Mouse (Mus musculus) regulatory T cell (primary cell): ENCODE data around the gene Zfp784.

Experiments
- in situ Hi-C: fragments of 300-600 bp; cut with MboI, MseI; formaldehyde crosslinking; loops from one replicate; pipeline ENCODE4 v1.15.1; 2025; ENCODE audit warnings: high pct_unique_total_duplicates

The Zfp784 gene

GRCm38 (mm10) chr7:5059421-5059820, 21.2 kb upstream of the Zfp784 start:
- in situ Hi-C loops = loop anchor here (5.0 to 25.0 kb wide), 2 partner anchors 37 to 922 kb away; partner anchors contain the start of genes Ccdc106, Leng8 and Zfp865

- in situ Hi-C loops = loop anchor here (5.0 to 25.0 kb wide), 2 partner anchors 36 to 921 kb away; partner anchors contain the start of genes Ccdc106, Leng8 and Zfp865
These were observed 20.4 kb upstream of the Zfp784 start for GRCm38 (mm10) chr7:5058631-5059030.

GRCm38 (mm10) chr7:5057804-5058203, 19.6 kb upstream of the Zfp784 start:
- in situ Hi-C loops = loop anchor here (5.0 to 25.0 kb wide), 2 partner anchors 36 to 921 kb away; partner anchors contain the start of genes Ccdc106, Leng8 and Zfp865

- in situ Hi-C loops = loop anchor here (5.0 to 25.0 kb wide), 2 partner anchors 35 to 920 kb away; partner anchors contain the start of genes Ccdc106, Leng8 and Zfp865
These were observed 19.1 kb upstream of the Zfp784 start for GRCm38 (mm10) chr7:5057381-5057780.

GRCm38 (mm10) chr7:5056651-5057263, 18.5 kb upstream of the Zfp784 start:
- in situ Hi-C loops = loop anchor here (5.0 to 25.0 kb wide), 2 partner anchors 34 to 919 kb away; partner anchors contain the start of genes Ccdc106, Leng8 and Zfp865

- in situ Hi-C loops = loop anchor here (5.0 to 25.0 kb wide), 2 partner anchors 111 to 916 kb away; partner anchors contain the start of gene Leng8
These were observed 15.4 kb upstream of the Zfp784 start for GRCm38 (mm10) chr7:5053456-5054179.

GRCm38 (mm10) chr7:5052931-5053343, 14.7 kb upstream of the Zfp784 start:
- in situ Hi-C loops = loop anchor here (5.0 to 25.0 kb wide), 2 partner anchors 111 to 916 kb away; partner anchors contain the start of gene Leng8

GRCm38 (mm10) chr7:5052438-5052837, 14.2 kb upstream of the Zfp784 start:
- in situ Hi-C loops = loop anchor here (5.0 to 25.0 kb wide), 2 partner anchors 110 to 915 kb away; partner anchors contain the start of gene Leng8

- in situ Hi-C loops = loop anchor here (5.0 to 25.0 kb wide), 2 partner anchors 109 to 914 kb away; partner anchors contain the start of gene Leng8
These were observed 13.2 kb upstream of the Zfp784 start, which contains the start of gene Zfp580 for GRCm38 (mm10) chr7:5051193-5052192. Gene Zfp580, plus strand, starts transcription at chr7:5051538.

- in situ Hi-C loops = no loop called here
These were observed 9.1 kb upstream of the Zfp784 start for GRCm38 (mm10) chr7:5047313-5047712.

- in situ Hi-C loops = no loop called here
These were observed 7.9 kb upstream of the Zfp784 start for GRCm38 (mm10) chr7:5046112-5046511.

GRCm38 (mm10) chr7:5044981-5045380, 6.7 kb upstream of the Zfp784 start:
- in situ Hi-C loops = no loop called here

- in situ Hi-C loops = no loop called here
These were observed 694 bp upstream of the Zfp784 start for GRCm38 (mm10) chr7:5038940-5039339.

- in situ Hi-C loops = no loop called here
These were observed 779 bp downstream of the Zfp784 start for GRCm38 (mm10) chr7:5037467-5037866.

- in situ Hi-C loops = no loop called here
These were observed 1.2 kb downstream of the Zfp784 start for GRCm38 (mm10) chr7:5037026-5037425.

- in situ Hi-C loops = no loop called here
These were observed 2.1 kb downstream of the Zfp784 start for GRCm38 (mm10) chr7:5036136-5036535.

- in situ Hi-C loops = no loop called here
These were observed 2.6 kb downstream of the Zfp784 start for GRCm38 (mm10) chr7:5035628-5036027.

- in situ Hi-C loops = no loop called here
These were observed 4.4 kb downstream of the Zfp784 start, which contains the start of gene 4632433K11Rik for GRCm38 (mm10) chr7:5033818-5034217. Gene 4632433K11Rik, plus strand, starts transcription at chr7:5034118.

GRCm38 (mm10) chr7:5031496-5031895, 6.8 kb downstream of the Zfp784 start:
- in situ Hi-C loops = no loop called here

GRCm38 (mm10) chr7:5030554-5031275, 7.5 kb downstream of the Zfp784 start:
- in situ Hi-C loops = no loop called here
